Mouse (Mus musculus): ENCODE data around the gene Mef2d. TPM values are rescaled to one million over a fixed set of nuclear protein-coding genes. Genes with fewer than 3 reads are reported as not detected.

Gene Mef2d
- polyA plus RNA-seq, 1 experiment = 119 TPM

GRCm38 (mm10) chr3:88154236-88154635 is 12.1 kb downstream of the Mef2d start:
- Histone ChIP-seq H3K4me1 (ENCODE audit: control insufficient read depth, insufficient read depth, insufficient read length) (peaks cover 32% of the 10 kb centered on the region), H3K36me3 (ENCODE audit: control insufficient read depth, insufficient read depth, low read length) (peaks cover 22% of the 10 kb centered on the region), H3K4me3 (ENCODE audit: extremely low read depth, insufficient read depth, insufficient read length) (no peak overlapping the region), H3K27ac (ENCODE audit: insufficient read depth, low read length) (no peak overlapping the region), H3K27me3 (ENCODE audit: control insufficient read depth, insufficient read depth, low read length) (no peaks in the 10 kb centered on the region)
- no peak for TF ChIP-seq CTCF (IDR thresholded peaks at IDR 0.05; ENCODE audit: extremely low read depth, insufficient read depth, insufficient read length, insufficient replicate concordance)
- TF ChIP-seq POLR2A (IDR thresholded peaks at IDR 0.05; ENCODE audit: low read depth, low read length) = no peak
- 91% methylated on average over 2 of the region's 2 CpGs for WGBS
- no peak for DNase-seq (ENCODE audit: low read depth in 1 of 2, low spot score in 2 of 2)

- no peaks in the 10 kb centered on the region for H3K27me3 ChIP-seq (ENCODE audit: control insufficient read depth, insufficient read depth, low read length)
- no peak overlapping the region for H3K27ac ChIP-seq (ENCODE audit: insufficient read depth, low read length)
- H3K36me3 ChIP-seq (ENCODE audit: control insufficient read depth, insufficient read depth, low read length) = peaks cover 43% of the 10 kb centered on the region
- TF ChIP-seq POLR2A (IDR thresholded peaks at IDR 0.05; ENCODE audit: low read depth, low read length) = no peak
- TF ChIP-seq CTCF (IDR thresholded peaks at IDR 0.05; ENCODE audit: extremely low read depth, insufficient read depth, insufficient read length, insufficient replicate concordance) = no peak
- H3K4me3 ChIP-seq (ENCODE audit: extremely low read depth, insufficient read depth, insufficient read length) = no peak overlapping the region
- DNase-seq (ENCODE audit: low read depth in 1 of 2, low spot score in 2 of 2) = no peak
- H3K4me1 ChIP-seq (ENCODE audit: control insufficient read depth, insufficient read depth, insufficient read length) = peaks cover 8% of the 10 kb centered on the region
These were observed 14.6 kb downstream of the Mef2d start for GRCm38 (mm10) chr3:88156817-88157216.

GRCm38 (mm10) chr3:88157771-88158597 is 15.8 kb downstream of the Mef2d start:
- TF ChIP-seq CTCF (IDR thresholded peaks at IDR 0.05; ENCODE audit: extremely low read depth, insufficient read depth, insufficient read length, insufficient replicate concordance) = peak; percentile 67
- TF ChIP-seq POLR2A (IDR thresholded peaks at IDR 0.05; ENCODE audit: low read depth, low read length) = no peak
- Histone ChIP-seq H3K4me1 (ENCODE audit: control insufficient read depth, insufficient read depth, insufficient read length) (peaks cover 3% of the 10 kb centered on the region; the same call in 1 of the 2 replicates), H3K27ac (ENCODE audit: insufficient read depth, low read length) (no peak overlapping the region), H3K27me3 (ENCODE audit: control insufficient read depth, insufficient read depth, low read length) (no peaks in the 10 kb centered on the region), H3K4me3 (ENCODE audit: extremely low read depth, insufficient read depth, insufficient read length) (no peak overlapping the region), H3K36me3 (ENCODE audit: control insufficient read depth, insufficient read depth, low read length) (peaks cover 55% of the 10 kb centered on the region)
- DNase-seq (ENCODE audit: low read depth in 1 of 2, low spot score in 2 of 2) = peak in 1 of 2 experiments; percentile 60
- WGBS = 54% methylated on average over 23 of the region's 23 CpGs

GRCm38 (mm10) chr3:88158991-88159390 is 16.8 kb downstream of the Mef2d start:
- no peak overlapping the region for H3K27ac ChIP-seq (ENCODE audit: insufficient read depth, low read length)
- no peaks in the 10 kb centered on the region for H3K27me3 ChIP-seq (ENCODE audit: control insufficient read depth, insufficient read depth, low read length)
- DNase-seq (ENCODE audit: low read depth in 1 of 2, low spot score in 2 of 2) = no peak
- no peaks in the 10 kb centered on the region for H3K4me1 ChIP-seq (ENCODE audit: control insufficient read depth, insufficient read depth, insufficient read length)
- peaks cover 61% of the 10 kb centered on the region for H3K36me3 ChIP-seq (ENCODE audit: control insufficient read depth, insufficient read depth, low read length)
- no peak overlapping the region for H3K4me3 ChIP-seq (ENCODE audit: extremely low read depth, insufficient read depth, insufficient read length)
- WGBS = 95% methylated on average over 6 of the region's 6 CpGs
- TF ChIP-seq POLR2A (IDR thresholded peaks at IDR 0.05; ENCODE audit: low read depth, low read length) (no peak), CTCF (IDR thresholded peaks at IDR 0.05; ENCODE audit: extremely low read depth, insufficient read depth, insufficient read length, insufficient replicate concordance) (no peak)

- Histone ChIP-seq H3K4me3 (ENCODE audit: extremely low read depth, insufficient read depth, insufficient read length) (no peak overlapping the region), H3K27ac (ENCODE audit: insufficient read depth, low read length) (no peak overlapping the region), H3K4me1 (ENCODE audit: control insufficient read depth, insufficient read depth, insufficient read length) (no peaks in the 10 kb centered on the region), H3K27me3 (ENCODE audit: control insufficient read depth, insufficient read depth, low read length) (no peaks in the 10 kb centered on the region), H3K36me3 (ENCODE audit: control insufficient read depth, insufficient read depth, low read length) (peaks cover 70% of the 10 kb centered on the region)
- WGBS = 94% methylated on average over 6 of the region's 6 CpGs
- TF ChIP-seq CTCF (IDR thresholded peaks at IDR 0.05; ENCODE audit: extremely low read depth, insufficient read depth, insufficient read length, insufficient replicate concordance) (no peak), POLR2A (IDR thresholded peaks at IDR 0.05; ENCODE audit: low read depth, low read length) (no peak)
- DNase-seq (ENCODE audit: low read depth in 1 of 2, low spot score in 2 of 2) = no peak
These were observed 18.7 kb downstream of the Mef2d start for GRCm38 (mm10) chr3:88160856-88161255.

- WGBS = 87% methylated on average over 8 of the region's 8 CpGs
- DNase-seq (ENCODE audit: low read depth in 1 of 2, low spot score in 2 of 2) = no peak
- Histone ChIP-seq H3K36me3 (ENCODE audit: control insufficient read depth, insufficient read depth, low read length) (peaks cover 72% of the 10 kb centered on the region), H3K4me3 (ENCODE audit: extremely low read depth, insufficient read depth, insufficient read length) (no peak overlapping the region), H3K27ac (ENCODE audit: insufficient read depth, low read length) (no peak overlapping the region), H3K27me3 (ENCODE audit: control insufficient read depth, insufficient read depth, low read length) (no peaks in the 10 kb centered on the region), H3K4me1 (ENCODE audit: control insufficient read depth, insufficient read depth, insufficient read length) (no peaks in the 10 kb centered on the region)
- TF ChIP-seq POLR2A (IDR thresholded peaks at IDR 0.05; ENCODE audit: low read depth, low read length) = no peak
- no peak for TF ChIP-seq CTCF (IDR thresholded peaks at IDR 0.05; ENCODE audit: extremely low read depth, insufficient read depth, insufficient read length, insufficient replicate concordance)
These were observed 20.1 kb downstream of the Mef2d start for GRCm38 (mm10) chr3:88162259-88162658.

DNA sequence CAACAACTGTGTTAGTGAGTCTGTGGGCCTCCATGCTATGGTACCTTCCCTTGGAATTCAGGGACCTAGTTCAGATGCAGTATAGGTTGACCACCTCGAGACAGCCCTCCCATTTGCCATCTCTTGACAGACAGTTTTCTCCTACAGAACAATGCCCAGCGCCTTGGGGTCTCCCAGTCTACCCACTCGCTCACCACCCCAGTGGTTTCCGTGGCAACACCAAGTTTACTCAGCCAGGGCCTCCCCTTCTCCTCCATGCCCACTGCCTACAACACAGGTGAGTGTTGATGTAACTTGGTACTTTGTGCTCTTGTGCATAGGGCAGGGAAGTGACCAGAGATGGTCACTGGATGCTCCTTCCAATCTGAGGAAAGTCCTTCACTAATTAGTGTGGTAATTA is 20.6 kb downstream of the Mef2d start:
- WGBS = 93% methylated on average over 4 of the region's 4 CpGs
- Histone ChIP-seq H3K27ac (ENCODE audit: insufficient read depth, low read length) (no peak overlapping the region), H3K4me3 (ENCODE audit: extremely low read depth, insufficient read depth, insufficient read length) (no peak overlapping the region), H3K27me3 (ENCODE audit: control insufficient read depth, insufficient read depth, low read length) (no peaks in the 10 kb centered on the region), H3K36me3 (ENCODE audit: control insufficient read depth, insufficient read depth, low read length) (peaks cover 76% of the 10 kb centered on the region), H3K4me1 (ENCODE audit: control insufficient read depth, insufficient read depth, insufficient read length) (no peaks in the 10 kb centered on the region)
- DNase-seq (ENCODE audit: low read depth in 1 of 2, low spot score in 2 of 2) = no peak
- no peak for TF ChIP-seq CTCF (IDR thresholded peaks at IDR 0.05; ENCODE audit: extremely low read depth, insufficient read depth, insufficient read length, insufficient replicate concordance)
- no peak for TF ChIP-seq POLR2A (IDR thresholded peaks at IDR 0.05; ENCODE audit: low read depth, low read length)

Data from spleen, adult 2 months (tissue).